In the genomic region with DNA sequence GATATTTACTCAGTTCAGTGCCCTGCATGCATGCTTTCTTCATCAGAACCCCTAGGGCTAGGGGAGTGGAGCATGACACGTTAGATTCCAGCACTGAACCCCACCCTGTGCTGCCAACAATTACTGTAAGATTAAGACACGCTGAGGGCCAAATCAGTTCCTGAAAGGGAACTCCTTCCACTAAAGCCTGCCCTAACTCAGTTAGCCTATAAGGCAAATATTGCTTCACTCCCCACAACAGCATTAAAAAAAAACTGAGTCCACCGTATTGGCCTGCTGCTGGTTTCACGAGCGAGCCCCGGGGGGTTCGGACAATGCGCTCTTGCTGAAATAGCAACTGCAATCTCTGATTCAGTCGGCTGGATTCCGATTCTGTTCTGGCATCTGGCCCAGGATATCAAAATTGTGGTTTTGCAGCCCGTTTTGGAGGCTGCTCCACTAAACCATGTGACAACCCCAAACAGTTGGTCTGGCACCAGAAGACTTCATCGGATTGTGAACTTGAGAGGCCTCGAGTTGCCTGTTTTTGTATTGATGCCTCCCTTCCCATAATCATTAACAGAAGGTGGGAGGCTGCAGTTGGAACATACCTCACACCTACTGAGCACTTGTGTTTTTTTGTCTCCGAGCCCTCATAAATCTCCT, we compare ENCODE assay signal across 9 mouse cellular contexts. TPM values are rescaled to one million over a fixed set of nuclear protein-coding genes. Genes with fewer than 3 reads are reported as not detected.
DNase-seq lines count a peak whose midpoint lies in the region; ATAC-seq and TF ChIP-seq lines count a peak whose summit lies in the region.
"Had no signal": no experiment of that assay in that cellular context is flagged by ENCODE, and none has a peak within 500 bp of the region (broad histone marks: within the 10 kb centered on the region; RNA-seq: fewer than 3 reads in every experiment).

No protein-coding gene starts in this region.

- H3K27me3 ChIP-seq in hindbrain, embryonic 16.5 days (replicated peaks; ENCODE audit: control insufficient read depth, insufficient read depth, low read length), result no peaks in the 10 kb centered on the region
- H3K27me3 ChIP-seq in hindbrain, embryonic 10.5 days (ENCODE audit: insufficient read depth, poor library complexity, severe bottlenecking), result no peaks in the 10 kb centered on the region
- H3K27me3 ChIP-seq in liver, postnatal 0 days (ENCODE audit: insufficient read depth, low read length), result no peaks in the 10 kb centered on the region

- H3K27ac ChIP-seq in hindbrain, embryonic 16.5 days (ENCODE audit: low read depth, low read length), result no peak overlapping the region
- H3K27ac ChIP-seq in hindbrain, embryonic 10.5 days, result no peak overlapping the region
- peak overlapping the region; percentile 60 for H3K27ac ChIP-seq in liver, postnatal 0 days (ENCODE audit: low read depth)

- DNase-seq in hindbrain, embryonic 10.5 days (ENCODE audit: low spot score), result no peak
- DNase-seq in brain, adult 2 months (ENCODE audit: low read depth, low spot score), result peak; percentile 55
- peak; percentile 34 to 53 for DNase-seq in gastrocnemius, postnatal 36 days
- peak; percentile 52 for DNase-seq in kidney, postnatal 14 days
- peak; percentile 53 for DNase-seq in liver, postnatal 0 days
- peak; percentile 54 for DNase-seq in skeletal muscle tissue, adult 2 months (ENCODE audit: low read depth, low spot score)
- no peak for DNase-seq in spleen, postnatal 36 days (ENCODE audit: low spot score in 2 of 2)

- peak overlapping the region; percentile 29 for H3K4me2 ChIP-seq in hindbrain, embryonic 16.5 days (ENCODE audit: low read length)
- H3K4me2 ChIP-seq in liver, postnatal 0 days (ENCODE audit: low read depth, low read length), result peak overlapping the region; percentile 29

- ATAC-seq in hindbrain, embryonic 16.5 days, result no peak
- ATAC-seq in liver, postnatal 0 days, result peak; percentile 93

- intact Hi-C loops in gastrocnemius, postnatal 36 days (cut with DNase I), result no loop called here

- WGBS in hindbrain, embryonic 16.5 days, result 47% methylated on average over 14 of the region's 14 CpGs
- 70% methylated on average over 14 of the region's 14 CpGs for WGBS in hindbrain, embryonic 10.5 days
- 50% methylated on average over 14 of the region's 14 CpGs for WGBS in liver, postnatal 0 days (ENCODE audit: insufficient replicate concordance)

- no peaks in the 10 kb centered on the region for H3K9me3 ChIP-seq in hindbrain, embryonic 16.5 days (ENCODE audit: control insufficient read depth, low read length)
- H3K9me3 ChIP-seq in hindbrain, embryonic 10.5 days, result no peaks in the 10 kb centered on the region
- no peaks in the 10 kb centered on the region for H3K9me3 ChIP-seq in liver, postnatal 0 days (ENCODE audit: low read length)

- no peaks in the 10 kb centered on the region for H3K4me1 ChIP-seq in hindbrain, embryonic 16.5 days (ENCODE audit: control insufficient read depth, insufficient read depth, low read depth, low read length)
- H3K4me1 ChIP-seq in hindbrain, embryonic 10.5 days (replicated peaks), result 0 out of 2 replicates have a peak, but pooled peaks cover 5% of the 10 kb centered on the region
- peaks cover 10% of the 10 kb centered on the region for H3K4me1 ChIP-seq in liver, postnatal 0 days (ENCODE audit: insufficient read depth)

- H3K9ac ChIP-seq in hindbrain, embryonic 16.5 days (ENCODE audit: low read depth, low read length), result no peak overlapping the region
- no peak overlapping the region for H3K9ac ChIP-seq in liver, postnatal 0 days (replicated peaks)

- no peak overlapping the region for H3K4me3 ChIP-seq in hindbrain, embryonic 16.5 days (ENCODE audit: low read length)
- no peak overlapping the region for H3K4me3 ChIP-seq in hindbrain, embryonic 10.5 days
- peak overlapping the region; percentile 21; the same call in 1 of the 2 replicates for H3K4me3 ChIP-seq in liver, postnatal 0 days (ENCODE audit: low read depth, low read length)

- no peaks in the 10 kb centered on the region for H3K36me3 ChIP-seq in hindbrain, embryonic 16.5 days (ENCODE audit: control insufficient read depth, insufficient read depth, low read length)
- H3K36me3 ChIP-seq in hindbrain, embryonic 10.5 days, result no peaks in the 10 kb centered on the region
- no peaks in the 10 kb centered on the region for H3K36me3 ChIP-seq in liver, postnatal 0 days (replicated peaks; ENCODE audit: insufficient read depth, low read length)

- TF ChIP-seq EP300 in liver, postnatal 0 days (IDR thresholded peaks at IDR 0.05; ENCODE audit: low read depth), result no peak; the same call in 1 of the 2 replicates

- no peak for TF ChIP-seq CTCF in liver, postnatal 0 days (IDR thresholded peaks at IDR 0.05; ENCODE audit: low read depth)

RNA-seq across cellular contexts. Expression of a gene that starts 7.7 kb away (rescaled TPM):
- 0.51 and 0.59 TPM in 2 replicates for polyA plus RNA-seq in hindbrain, embryonic 16.5 days (2015; fragmentation: Nextera tagmentation; extraction: Ambion mirVana)
- 0.50 and 1.6 TPM in 2 replicates for polyA plus RNA-seq in hindbrain, embryonic 10.5 days (2016; fragmentation: Nextera tagmentation; extraction: Ambion mirVana)
- 1 to 10 TPM; 2.4 to 3.2 TPM for total RNA-seq in gastrocnemius, postnatal 36 days (2021)
- polyA plus RNA-seq in liver, postnatal 0 days (2015; fragmentation: Nextera tagmentation; extraction: Ambion mirVana), result not detected in 2 replicates
- total RNA-seq: MEL had no signal

Comparison
In these comparisons a context has a peak if more than half of its experiments do, and no peak if none do; other contexts are left out.
1. DNase-seq: peak in brain, adult 2 months (single experiment), gastrocnemius, postnatal 36 days (2 of 2), kidney, postnatal 14 days (single experiment), liver, postnatal 0 days (single experiment) and skeletal muscle tissue, adult 2 months (single experiment); none in hindbrain, embryonic 10.5 days (single experiment) and spleen, postnatal 36 days (0 of 2).